Comparison of ENCODE assay signal across 8 mouse cellular contexts in the genomic region with DNA sequence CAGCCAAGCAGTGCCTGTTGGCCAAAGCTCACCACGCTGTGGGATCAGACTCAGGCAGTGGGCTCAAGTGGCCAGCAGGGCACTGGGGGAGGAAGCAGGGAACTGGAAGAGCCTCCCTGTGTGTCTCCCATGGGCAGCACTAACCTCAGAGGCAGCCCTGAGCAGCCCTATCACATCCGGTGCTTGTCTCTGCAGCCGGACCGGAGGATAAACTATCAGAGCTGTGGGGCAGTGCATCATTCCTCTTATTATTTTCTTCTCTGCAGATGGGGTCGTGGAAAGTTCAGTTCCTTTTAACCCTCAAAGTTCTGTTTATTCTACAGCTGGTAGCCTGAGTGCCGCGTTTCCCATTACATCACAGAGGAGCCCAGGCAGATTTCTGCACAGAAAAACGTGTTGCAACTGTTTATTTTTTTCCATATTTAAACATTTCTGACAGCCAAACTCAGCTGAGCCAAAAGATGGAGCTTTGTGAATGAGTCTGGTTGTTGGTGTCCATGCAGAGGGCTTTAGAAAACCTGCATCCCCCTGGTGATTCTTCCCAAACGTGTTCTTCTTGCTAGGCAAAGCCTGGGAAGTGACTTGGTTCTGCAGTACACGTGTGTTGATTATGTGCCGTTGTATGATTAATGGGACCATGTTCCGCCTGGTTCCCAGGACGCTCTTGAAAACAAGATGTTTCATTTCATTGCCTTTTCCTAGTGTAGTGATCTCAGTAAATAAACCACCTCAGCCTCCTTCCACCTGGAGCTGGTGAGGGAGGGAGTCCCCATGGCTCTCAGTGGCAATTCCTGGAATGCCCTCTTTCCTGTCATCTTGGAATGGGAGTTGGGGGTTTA.
DNase-seq lines count a peak whose midpoint lies in the region; ATAC-seq lines count a peak whose summit lies in the region.

No protein-coding gene starts in this region.

- H3K4me2 ChIP-seq in forebrain, embryonic 11.5 days (ENCODE audit: low read depth, low read length, severe bottlenecking): no peak overlapping the region
- H3K4me2 ChIP-seq in forebrain, embryonic 15.5 days (replicated peaks): no peak overlapping the region
- peak overlapping the region; percentile 34; the same call in 1 of the 2 replicates for H3K4me2 ChIP-seq in intestine, embryonic 15.5 days (replicated peaks)
- H3K4me2 ChIP-seq in liver, embryonic 13.5 days: no peak overlapping the region
- peak overlapping the region; percentile 21 for H3K4me2 ChIP-seq in stomach, embryonic 15.5 days

- no peaks in the 10 kb centered on the region; the same call in 1 of the 2 replicates for H3K36me3 ChIP-seq in forebrain, embryonic 11.5 days (ENCODE audit: control insufficient read depth, insufficient read depth, low read length)
- H3K36me3 ChIP-seq in forebrain, embryonic 15.5 days: 0 out of 2 replicates have a peak, but pooled peaks cover 8% of the 10 kb centered on the region
- no peaks in the 10 kb centered on the region for H3K36me3 ChIP-seq in intestine, embryonic 15.5 days
- peaks cover 13% of the 10 kb centered on the region for H3K36me3 ChIP-seq in liver, embryonic 13.5 days
- H3K36me3 ChIP-seq in stomach, embryonic 15.5 days: no peaks in the 10 kb centered on the region

- no peak for ATAC-seq in forebrain, embryonic 11.5 days (replicated peaks; ENCODE audit: low FRiP score)
- ATAC-seq in forebrain, embryonic 15.5 days (replicated peaks): no peak
- ATAC-seq in intestine, embryonic 15.5 days: peak; percentile 66
- ATAC-seq in liver, embryonic 13.5 days (ENCODE audit: low read depth): peak; percentile 68
- peak; percentile 68 for ATAC-seq in stomach, embryonic 15.5 days (ENCODE audit: insufficient read depth, low FRiP score, low read depth)

- H3K9me3 ChIP-seq in forebrain, embryonic 11.5 days (ENCODE audit: control insufficient read depth, low read length): no peaks in the 10 kb centered on the region
- H3K9me3 ChIP-seq in forebrain, embryonic 15.5 days: no peaks in the 10 kb centered on the region
- H3K9me3 ChIP-seq in intestine, embryonic 15.5 days: no peaks in the 10 kb centered on the region
- H3K9me3 ChIP-seq in liver, embryonic 13.5 days (replicated peaks): no peaks in the 10 kb centered on the region
- H3K9me3 ChIP-seq in stomach, embryonic 15.5 days: no peaks in the 10 kb centered on the region

- H3K4me3 ChIP-seq in forebrain, embryonic 11.5 days (ENCODE audit: low read depth, low read length): no peak overlapping the region
- no peak overlapping the region for H3K4me3 ChIP-seq in forebrain, embryonic 15.5 days
- no peak overlapping the region for H3K4me3 ChIP-seq in intestine, embryonic 15.5 days (replicated peaks)
- no peak overlapping the region for H3K4me3 ChIP-seq in liver, embryonic 13.5 days (replicated peaks)
- H3K4me3 ChIP-seq in stomach, embryonic 15.5 days (replicated peaks): no peak overlapping the region

- WGBS in forebrain, embryonic 11.5 days: 75% methylated on average over 13 of the region's 13 CpGs
- 79% methylated on average over 13 of the region's 13 CpGs for WGBS in forebrain, embryonic 15.5 days
- 24% methylated on average over 13 of the region's 13 CpGs for WGBS in intestine, embryonic 15.5 days
- WGBS in liver, embryonic 13.5 days (ENCODE audit: insufficient replicate concordance): 51% methylated on average over 13 of the region's 13 CpGs
- 10% methylated on average over 13 of the region's 13 CpGs for WGBS in stomach, embryonic 15.5 days

- H3K9ac ChIP-seq in forebrain, embryonic 11.5 days (ENCODE audit: low read length): no peak overlapping the region
- H3K9ac ChIP-seq in forebrain, embryonic 15.5 days (replicated peaks): no peak overlapping the region
- no peak overlapping the region for H3K9ac ChIP-seq in intestine, embryonic 15.5 days
- H3K9ac ChIP-seq in liver, embryonic 13.5 days: no peak overlapping the region
- H3K9ac ChIP-seq in stomach, embryonic 15.5 days: no peak overlapping the region

- intact Hi-C loops in left cerebral cortex, postnatal 4 days (cut with DNase I): no loop called here

- H3K27me3 ChIP-seq in forebrain, embryonic 11.5 days (ENCODE audit: control insufficient read depth, insufficient read depth, low read length): no peaks in the 10 kb centered on the region
- H3K27me3 ChIP-seq in forebrain, embryonic 15.5 days: no peaks in the 10 kb centered on the region
- H3K27me3 ChIP-seq in intestine, embryonic 15.5 days (replicated peaks): no peaks in the 10 kb centered on the region
- H3K27me3 ChIP-seq in liver, embryonic 13.5 days: no peaks in the 10 kb centered on the region
- no peaks in the 10 kb centered on the region for H3K27me3 ChIP-seq in stomach, embryonic 15.5 days (replicated peaks)

- H3K4me1 ChIP-seq in forebrain, embryonic 11.5 days (replicated peaks; ENCODE audit: control insufficient read depth, insufficient read depth, low read length): no peaks in the 10 kb centered on the region
- H3K4me1 ChIP-seq in forebrain, embryonic 15.5 days: peaks cover 24% of the 10 kb centered on the region
- H3K4me1 ChIP-seq in intestine, embryonic 15.5 days (replicated peaks): peaks cover 42% of the 10 kb centered on the region
- H3K4me1 ChIP-seq in liver, embryonic 13.5 days (replicated peaks): peaks cover 31% of the 10 kb centered on the region
- H3K4me1 ChIP-seq in stomach, embryonic 15.5 days: peaks cover 58% of the 10 kb centered on the region

- H3K27ac ChIP-seq in forebrain, embryonic 11.5 days (ENCODE audit: low read depth, low read length): peak overlapping the region; percentile 41
- no peak overlapping the region for H3K27ac ChIP-seq in forebrain, embryonic 15.5 days (replicated peaks)
- peak overlapping the region; percentile 92 for H3K27ac ChIP-seq in intestine, embryonic 15.5 days
- H3K27ac ChIP-seq in liver, embryonic 13.5 days: peak overlapping the region; percentile 36; the same call in 1 of the 2 replicates
- peak overlapping the region; percentile 93 for H3K27ac ChIP-seq in stomach, embryonic 15.5 days

- DNase-seq in forebrain, embryonic 11.5 days (ENCODE audit: low spot score): peak; percentile 59
- DNase-seq in fibroblast of lung, adult 2 months (ENCODE audit: low read depth): peak; percentile 16
- no peak for DNase-seq in liver, embryonic 13.5 days
- no peak for DNase-seq in right cerebral cortex, adult 2 months (ENCODE audit: low spot score in 2 of 2)
- DNase-seq in left cerebral cortex, postnatal 4 days: no peak

Comparison
In these comparisons a context has a peak if more than half of its experiments do, and no peak if none do; other contexts are left out.
1. ATAC-seq: peak in intestine, embryonic 15.5 days (single experiment), liver, embryonic 13.5 days (single experiment) and stomach, embryonic 15.5 days (single experiment); none in forebrain, embryonic 11.5 days (single experiment) and forebrain, embryonic 15.5 days (single experiment).
2. DNase-seq: peak in forebrain, embryonic 11.5 days (single experiment) and fibroblast of lung, adult 2 months (single experiment); none in liver, embryonic 13.5 days (single experiment), right cerebral cortex, adult 2 months (0 of 2) and left cerebral cortex, postnatal 4 days (single experiment).
3. H3K4me2 ChIP-seq: peak in intestine, embryonic 15.5 days (single experiment) and stomach, embryonic 15.5 days (single experiment); none in forebrain, embryonic 11.5 days (single experiment), forebrain, embryonic 15.5 days (single experiment) and liver, embryonic 13.5 days (single experiment).